Mouse (Mus musculus) splenic B cell, adult 2 months (primary cell): ENCODE measurements around the gene Zbtb7a.

ENCODE experiments used
- DNase-seq: peaks from one replicate; pipeline ENCODE4 v3.0.0-alpha.2; 2011; ENCODE audit warnings: low read depth, low spot score
- H3K27me3 ChIP-seq: 2 replicates; pipeline ENCODE4 v1.6.1; 2012; ENCODE audit warnings: mild to moderate bottlenecking, low read length, moderate library complexity, mixed read lengths; ENCODE audit not compliant: control insufficient read depth, poor library complexity, insufficient read depth, severe bottlenecking
- H3K36me3 ChIP-seq: 2 replicates; pipeline ENCODE4 v1.6.1; 2012; ENCODE audit warnings: mild to moderate bottlenecking, low read length, moderate library complexity, mixed read lengths; ENCODE audit not compliant: control insufficient read depth, poor library complexity, insufficient read depth, severe bottlenecking

Gene Zbtb7a

GRCm38 (mm10) chr10:81135831-81136705, 1.0 kb downstream of the Zbtb7a start:
- peak; percentile 78 for DNase-seq

GRCm38 (mm10) chr10:81136706-81137231, 1.7 kb downstream of the Zbtb7a start:
- peak; percentile 75 for DNase-seq
- Histone ChIP-seq H3K27me3 (no peaks in the 10 kb centered on the region), H3K36me3 (0 out of 2 replicates have a peak, but pooled peaks cover 3% of the 10 kb centered on the region)

More at GRCm38 (mm10) chr10:81135831-81136705, 1.0 kb downstream of the Zbtb7a start:
- Histone ChIP-seq H3K36me3 (no peaks in the 10 kb centered on the region), H3K27me3 (no peaks in the 10 kb centered on the region)

GRCm38 (mm10) chr10:81137252-81138130, 2.5 kb downstream of the Zbtb7a start:
- peak; percentile 99 for DNase-seq
- H3K27me3 ChIP-seq, result no peaks in the 10 kb centered on the region
- 0 out of 2 replicates have a peak, but pooled peaks cover 3% of the 10 kb centered on the region for H3K36me3 ChIP-seq

- Histone ChIP-seq H3K36me3 (0 out of 2 replicates have a peak, but pooled peaks cover 3% of the 10 kb centered on the region), H3K27me3 (no peaks in the 10 kb centered on the region)
- DNase-seq, result peak; percentile 88
Measured at GRCm38 (mm10) chr10:81138131-81138782, 3.2 kb downstream of the Zbtb7a start.

- no peak for DNase-seq
- peaks cover 5% of the 10 kb centered on the region; the same call in 1 of the 2 replicates for H3K36me3 ChIP-seq
- H3K27me3 ChIP-seq, result no peaks in the 10 kb centered on the region
Measured at GRCm38 (mm10) chr10:81138821-81139528, 4.0 kb downstream of the Zbtb7a start.

- Histone ChIP-seq H3K27me3 (no peaks in the 10 kb centered on the region), H3K36me3 (peaks cover 10% of the 10 kb centered on the region; the same call in 1 of the 2 replicates)
- no peak for DNase-seq
Measured at GRCm38 (mm10) chr10:81139529-81139846, 4.5 kb downstream of the Zbtb7a start.

GRCm38 (mm10) chr10:81140005-81140404, 5.0 kb downstream of the Zbtb7a start:
- Histone ChIP-seq H3K36me3 (peaks cover 14% of the 10 kb centered on the region; the same call in 1 of the 2 replicates), H3K27me3 (no peaks in the 10 kb centered on the region)
- DNase-seq, result no peak

- Histone ChIP-seq H3K36me3 (peaks cover 22% of the 10 kb centered on the region), H3K27me3 (no peaks in the 10 kb centered on the region)
- DNase-seq, result no peak
Measured at GRCm38 (mm10) chr10:81140717-81141454, 5.9 kb downstream of the Zbtb7a start.

GRCm38 (mm10) chr10:81141455-81142210, 6.6 kb downstream of the Zbtb7a start:
- Histone ChIP-seq H3K36me3 (peaks cover 27% of the 10 kb centered on the region), H3K27me3 (no peaks in the 10 kb centered on the region)
- no peak for DNase-seq

GRCm38 (mm10) chr10:81142551-81142981, 7.5 kb downstream of the Zbtb7a start:
- Histone ChIP-seq H3K27me3 (no peaks in the 10 kb centered on the region), H3K36me3 (peaks cover 34% of the 10 kb centered on the region)
- DNase-seq, result no peak

GRCm38 (mm10) chr10:81143157-81143633, 8.2 kb downstream of the Zbtb7a start:
- DNase-seq, result no peak
- H3K36me3 ChIP-seq, result peaks cover 36% of the 10 kb centered on the region

GRCm38 (mm10) chr10:81143845-81144437, 8.9 kb downstream of the Zbtb7a start:
- no peak for DNase-seq
- Histone ChIP-seq H3K36me3 (peaks cover 41% of the 10 kb centered on the region), H3K27me3 (no peaks in the 10 kb centered on the region)

More at GRCm38 (mm10) chr10:81143157-81143633, 8.2 kb downstream of the Zbtb7a start:
- H3K27me3 ChIP-seq, result no peaks in the 10 kb centered on the region
